Mouse (Mus musculus) megakaryocyte-erythroid progenitor cell, adult 5-6 weeks (primary cell): Measurements from ENCODE around the gene Olfr1198. TPM values are rescaled to one million over a fixed set of nuclear protein-coding genes. Genes with fewer than 3 reads are reported as not detected.

Experiments
- ATAC-seq: replicated peaks from 2 replicates; pipeline ENCODE4 v1.8.0; 2016; ENCODE audit warnings: mild to moderate bottlenecking, inconsistent platforms; ENCODE audit not compliant: severe bottlenecking, poor library complexity, low FRiP score, low TSS enrichment
- total RNA-seq, 2 experiments: library from RNA; stranded (forward) in 1 of 2; stranded (reverse) in 1 of 2; fragments of 200-1000, 215-1000 nt in 1 of 2; fragments of >200 nt in 1 of 2; fragmentation: Nextera tagmentation in 1 of 2; gene quantifications; 2 replicates each; pipeline ENCODE4 v1.2.3; 2014 to 2017

Gene Olfr1198
- total RNA-seq (2014; fragmentation: Nextera tagmentation) (not detected in 2 replicates), total RNA-seq (2017) (not detected in 2 replicates)

GRCm38 (mm10) chr2:88751270-88751669 is at the start of gene Olfr1198:
Gene Olfr1198 (minus strand): TSS chr2:88751370.
- ATAC-seq, result no peak

- no peak for ATAC-seq
Measured at GRCm38 (mm10) chr2:88792736-88793135, 41.6 kb upstream of the Olfr1198 start, which contains the start of gene Olfr1201. Gene Olfr1201 (plus strand): TSS chr2:88793036.

- ATAC-seq, result no peak
Measured at GRCm38 (mm10) chr2:88770388-88770787, 19.2 kb upstream of the Olfr1198 start, which contains the start of gene Olfr1200. Gene Olfr1200 (minus strand): TSS chr2:88770488.

- no peak for ATAC-seq
Measured at GRCm38 (mm10) chr2:88760369-88760768, 9.2 kb upstream of the Olfr1198 start, which contains the start of gene Olfr1199. Gene Olfr1199 (minus strand): TSS chr2:88760469.

GRCm38 (mm10) chr2:88743379-88743778 is 7.8 kb downstream of the Olfr1198 start:
- ATAC-seq, result no peak

GRCm38 (mm10) chr2:88732266-88732665 is 18.9 kb downstream of the Olfr1198 start, which contains the start of gene Olfr1197:
Gene Olfr1197 (minus strand): TSS chr2:88732366.
- no peak for ATAC-seq

- no peak for ATAC-seq
Measured at GRCm38 (mm10) chr2:88704497-88704896, 46.7 kb downstream of the Olfr1198 start, which contains the start of gene Olfr1196. Gene Olfr1196 (minus strand): TSS chr2:88704597.

Other genes starting within 250 kb of the Olfr1198 start
- gene Olfr1186, start 232.8 kb downstream of the Olfr1198 start, total RNA-seq (2014; fragmentation: Nextera tagmentation), result not detected in 2 replicates
- gene Olfr1186, start 232.8 kb downstream of the Olfr1198 start, total RNA-seq (2017), result not detected in 2 replicates
- not detected in 2 replicates for gene Olfr1188, start 194.4 kb downstream of the Olfr1198 start, total RNA-seq (2014; fragmentation: Nextera tagmentation)
- not detected in 2 replicates for gene Olfr1188, start 194.4 kb downstream of the Olfr1198 start, total RNA-seq (2017)
- gene Olfr1189, start 164.9 kb downstream of the Olfr1198 start, total RNA-seq (2014; fragmentation: Nextera tagmentation), result not detected in 2 replicates
- not detected in 2 replicates for gene Olfr1189, start 164.9 kb downstream of the Olfr1198 start, total RNA-seq (2017)
- not detected in 2 replicates for gene Olfr1191-ps1, start 110.8 kb downstream of the Olfr1198 start, total RNA-seq (2014; fragmentation: Nextera tagmentation)
- gene Olfr1191-ps1, start 110.8 kb downstream of the Olfr1198 start, total RNA-seq (2017), result not detected in 2 replicates
- gene Olfr1192-ps1, start 102.9 kb downstream of the Olfr1198 start, total RNA-seq (2014; fragmentation: Nextera tagmentation), result not detected in 2 replicates
- not detected in 2 replicates for gene Olfr1192-ps1, start 102.9 kb downstream of the Olfr1198 start, total RNA-seq (2017)
- not detected in 2 replicates for gene Olfr1193, start 75.7 kb downstream of the Olfr1198 start, total RNA-seq (2014; fragmentation: Nextera tagmentation)
- not detected in 2 replicates for gene Olfr1193, start 75.7 kb downstream of the Olfr1198 start, total RNA-seq (2017)
- gene Olfr1195, start 62.2 kb downstream of the Olfr1198 start, total RNA-seq (2014; fragmentation: Nextera tagmentation), result not detected in 2 replicates
- not detected in 2 replicates for gene Olfr1195, start 62.2 kb downstream of the Olfr1198 start, total RNA-seq (2017)
- gene Olfr1196, start 46.8 kb downstream of the Olfr1198 start, total RNA-seq (2014; fragmentation: Nextera tagmentation), result not detected in 2 replicates
- gene Olfr1196, start 46.8 kb downstream of the Olfr1198 start, total RNA-seq (2017), result not detected in 2 replicates
- not detected in 2 replicates for gene Olfr1197, start 19.0 kb downstream of the Olfr1198 start, total RNA-seq (2014; fragmentation: Nextera tagmentation)
- not detected in 2 replicates for gene Olfr1197, start 19.0 kb downstream of the Olfr1198 start, total RNA-seq (2017)
- gene Olfr1199, start 9.1 kb upstream of the Olfr1198 start, total RNA-seq (2014; fragmentation: Nextera tagmentation), result not detected in 2 replicates
- gene Olfr1199, start 9.1 kb upstream of the Olfr1198 start, total RNA-seq (2017), result not detected in 2 replicates
- not detected in 2 replicates for gene Olfr1200, start 19.1 kb upstream of the Olfr1198 start, total RNA-seq (2014; fragmentation: Nextera tagmentation)
- not detected in 2 replicates for gene Olfr1200, start 19.1 kb upstream of the Olfr1198 start, total RNA-seq (2017)
- not detected in 2 replicates for gene Olfr1201, start 41.7 kb upstream of the Olfr1198 start, total RNA-seq (2014; fragmentation: Nextera tagmentation)
- not detected in 2 replicates for gene Olfr1201, start 41.7 kb upstream of the Olfr1198 start, total RNA-seq (2017)
- gene Olfr1202, start 63.1 kb upstream of the Olfr1198 start, total RNA-seq (2014; fragmentation: Nextera tagmentation), result not detected in 2 replicates
- gene Olfr1202, start 63.1 kb upstream of the Olfr1198 start, total RNA-seq (2017), result not detected in 2 replicates
- not detected in 2 replicates for gene Olfr1205, start 78.4 kb upstream of the Olfr1198 start, total RNA-seq (2014; fragmentation: Nextera tagmentation)
- gene Olfr1205, start 78.4 kb upstream of the Olfr1198 start, total RNA-seq (2017), result not detected in 2 replicates
- not detected in 2 replicates for gene Olfr1204, start 97.9 kb upstream of the Olfr1198 start, total RNA-seq (2014; fragmentation: Nextera tagmentation)
- gene Olfr1204, start 97.9 kb upstream of the Olfr1198 start, total RNA-seq (2017), result not detected in 2 replicates
- gene Olfr1206, start 111.9 kb upstream of the Olfr1198 start, total RNA-seq (2014; fragmentation: Nextera tagmentation), result not detected in 2 replicates
- not detected in 2 replicates for gene Olfr1206, start 111.9 kb upstream of the Olfr1198 start, total RNA-seq (2017)
- gene Olfr1208, start 150.9 kb upstream of the Olfr1198 start, total RNA-seq (2014; fragmentation: Nextera tagmentation), result not detected in 2 replicates
- not detected in 2 replicates for gene Olfr1208, start 150.9 kb upstream of the Olfr1198 start, total RNA-seq (2017)
- not detected in 2 replicates for gene Olfr1209, start 163.8 kb upstream of the Olfr1198 start, total RNA-seq (2014; fragmentation: Nextera tagmentation)
- gene Olfr1209, start 163.8 kb upstream of the Olfr1198 start, total RNA-seq (2017), result not detected in 2 replicates
- gene Olfr1211, start 186.7 kb upstream of the Olfr1198 start, total RNA-seq (2014; fragmentation: Nextera tagmentation), result not detected in 2 replicates
- not detected in 2 replicates for gene Olfr1211, start 186.7 kb upstream of the Olfr1198 start, total RNA-seq (2017)
- gene Olfr1212, start 202.6 kb upstream of the Olfr1198 start, total RNA-seq (2014; fragmentation: Nextera tagmentation), result not detected in 2 replicates
- not detected in 2 replicates for gene Olfr1212, start 202.6 kb upstream of the Olfr1198 start, total RNA-seq (2017)
- not detected in 2 replicates for gene Gm13762, start 228.9 kb upstream of the Olfr1198 start, total RNA-seq (2014; fragmentation: Nextera tagmentation)
- not detected in 2 replicates for gene Gm13762, start 228.9 kb upstream of the Olfr1198 start, total RNA-seq (2017)
- not detected in 2 replicates for gene Olfr1214, start 241.3 kb upstream of the Olfr1198 start, total RNA-seq (2014; fragmentation: Nextera tagmentation)
- not detected in 2 replicates for gene Olfr1214, start 241.3 kb upstream of the Olfr1198 start, total RNA-seq (2017)